Mouse (Mus musculus) adrenal gland, postnatal 25 days (tissue): ENCODE data around the gene Utf1. TPM values are rescaled to one million over a fixed set of nuclear protein-coding genes. Genes with fewer than 3 reads are reported as not detected.

ENCODE experiments used
- DNase-seq: peaks from one replicate; pipeline ENCODE4 v3.0.0; 2021; ENCODE audit warnings: mixed read lengths
- total RNA-seq: library from RNA; stranded (reverse); gene quantifications from 2 replicates; pipeline ENCODE4 v1.2.3, GENCODE M21; 2021

The Utf1 gene
- total RNA-seq, 1 experiment from 2014 or later = not detected

GRCm38 (mm10) chr7:139940476-139941209, 2.9 kb upstream of the Utf1 start:
- no peak for DNase-seq

- no peak for DNase-seq
Measured at GRCm38 (mm10) chr7:139944291-139945240, 977 bp downstream of the Utf1 start.

- no peak for DNase-seq
Measured at GRCm38 (mm10) chr7:139945516-139945915, 1.9 kb downstream of the Utf1 start.

- DNase-seq = no peak
Measured at GRCm38 (mm10) chr7:139946032-139946431, 2.4 kb downstream of the Utf1 start.

GRCm38 (mm10) chr7:139949893-139950282, 6.3 kb downstream of the Utf1 start:
- DNase-seq = peak; percentile 53

GRCm38 (mm10) chr7:139950283-139950971, 6.8 kb downstream of the Utf1 start:
- peak; percentile 66 for DNase-seq

- no peak for DNase-seq
Measured at GRCm38 (mm10) chr7:139951079-139951478, 7.5 kb downstream of the Utf1 start.

GRCm38 (mm10) chr7:139951991-139952633, 8.5 kb downstream of the Utf1 start:
- no peak for DNase-seq

GRCm38 (mm10) chr7:139955505-139955904, 11.9 kb downstream of the Utf1 start:
- DNase-seq = no peak

- no peak for DNase-seq
Measured at GRCm38 (mm10) chr7:139956658-139957057, 13.1 kb downstream of the Utf1 start.

GRCm38 (mm10) chr7:139957437-139957836, 13.8 kb downstream of the Utf1 start:
- no peak for DNase-seq

- peak; percentile 49 for DNase-seq
Measured at GRCm38 (mm10) chr7:139957958-139958357, 14.4 kb downstream of the Utf1 start.

- DNase-seq = peak; percentile 68
Measured at GRCm38 (mm10) chr7:139961141-139961540, 17.6 kb downstream of the Utf1 start.

GRCm38 (mm10) chr7:139963814-139964213, 20.2 kb downstream of the Utf1 start:
- no peak for DNase-seq

GRCm38 (mm10) chr7:139967175-139967574, 23.6 kb downstream of the Utf1 start:
- no peak for DNase-seq

GRCm38 (mm10) chr7:139968428-139968827, 24.8 kb downstream of the Utf1 start:
- DNase-seq = no peak

GRCm38 (mm10) chr7:139969348-139970130, 25.9 kb downstream of the Utf1 start:
- peak; percentile 78 for DNase-seq

- DNase-seq = no peak
Measured at GRCm38 (mm10) chr7:139970216-139970919, 26.8 kb downstream of the Utf1 start.

- DNase-seq = no peak
Measured at GRCm38 (mm10) chr7:139970979-139971378, 27.4 kb downstream of the Utf1 start.

GRCm38 (mm10) chr7:139971436-139971835, 27.8 kb downstream of the Utf1 start:
- DNase-seq = peak; percentile 49

GRCm38 (mm10) chr7:139972923-139973331, 29.3 kb downstream of the Utf1 start:
- no peak for DNase-seq
